Mouse (Mus musculus) cerebellum, adult 9-11 months (tissue): ENCODE measurements around the gene Ppp3cb.

Source experiments
- DNase-seq: peaks from one replicate; pipeline ENCODE4 v3.0.0; 2022

Ppp3cb gene

GRCm38 (mm10) chr14:20479291-20480194 is 66.8 kb downstream of the Ppp3cb start, which contains the start of gene Anxa7:
Anxa7 (minus strand) TSS chr14:20480133.
- peak; percentile 82 for DNase-seq

- DNase-seq: peak; percentile 12
Observed at GRCm38 (mm10) chr14:20478801-20479200, 67.6 kb downstream of the Ppp3cb start.

- no peak for DNase-seq
Observed at GRCm38 (mm10) chr14:20478385-20478784, 68.0 kb downstream of the Ppp3cb start.

GRCm38 (mm10) chr14:20477261-20478025 is 68.9 kb downstream of the Ppp3cb start:
- no peak for DNase-seq

- DNase-seq: no peak
Observed at GRCm38 (mm10) chr14:20460216-20460615, 86.2 kb downstream of the Ppp3cb start.

- no peak for DNase-seq
Observed at GRCm38 (mm10) chr14:20458378-20458777, 88.0 kb downstream of the Ppp3cb start.

- no peak for DNase-seq
Observed at GRCm38 (mm10) chr14:20452929-20453328, 93.4 kb downstream of the Ppp3cb start.

- peak; percentile 27 for DNase-seq
Observed at GRCm38 (mm10) chr14:20451765-20452331, 94.5 kb downstream of the Ppp3cb start, which contains the start of gene Cfap70. Cfap70 (minus strand) TSS chr14:20452226.

GRCm38 (mm10) chr14:20451302-20451701 is 95.1 kb downstream of the Ppp3cb start:
- DNase-seq: no peak
